Mouse (Mus musculus): ENCODE results near the gene Aanat.

DNA sequence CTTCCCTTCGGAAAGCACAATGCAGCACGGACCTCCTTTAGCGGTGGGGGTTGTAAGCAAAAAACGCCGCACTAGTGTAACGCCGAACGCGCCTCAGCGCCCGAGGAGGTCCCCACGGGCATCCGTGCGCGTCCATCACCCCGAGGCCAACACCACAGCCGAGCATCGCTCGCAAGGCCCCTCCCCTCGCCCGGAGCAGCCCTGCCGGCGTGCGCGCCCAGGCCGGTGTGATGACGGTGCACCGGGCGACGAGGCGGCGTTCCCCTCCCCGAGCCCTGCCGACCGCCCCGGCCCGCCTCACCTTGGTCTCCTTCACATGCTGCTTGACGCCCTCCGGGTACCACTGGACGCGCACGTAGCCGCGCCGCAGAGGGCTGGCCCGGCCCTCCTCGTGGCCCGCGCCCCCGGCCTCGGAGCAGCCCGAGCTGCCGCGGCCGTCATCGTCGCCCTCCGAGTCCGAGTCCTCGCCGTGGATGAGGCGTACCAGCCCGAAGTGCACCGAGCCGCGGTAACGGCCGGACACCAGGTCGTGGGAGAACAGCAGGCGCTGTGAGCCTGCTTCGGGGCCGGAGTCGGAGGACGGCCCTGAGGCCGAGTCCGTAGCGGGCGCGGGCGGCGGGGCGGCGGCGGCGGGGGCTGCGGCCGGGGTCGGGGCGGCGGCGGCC lies 5.4 kb upstream of the Aanat start:
- TF ChIP-seq CTCF (IDR thresholded peaks at IDR 0.05; ENCODE audit: low read depth) (no peak), EP300 (IDR thresholded peaks at IDR 0.05; ENCODE audit: low read depth) (no peak)

Measured in liver, postnatal 0 days (tissue).